In genomic region chr10:26768943-26769342, GRCm38 (mm10) we compare ENCODE assay signal across 34 mouse cellular contexts.
"Had no signal": no experiment of that assay in that cellular context is flagged by ENCODE, and none has a peak within 500 bp of the region (broad histone marks: within the 10 kb centered on the region; RNA-seq: fewer than 3 reads in every experiment).

No protein-coding gene starts in this region.

- H3K27ac ChIP-seq: heart, embryonic 13.5 days; heart, embryonic 15.5 days; hindbrain, embryonic 10.5 days; hindbrain, embryonic 12.5 days; hindbrain, embryonic 13.5 days; hindbrain, embryonic 14.5 days; hindbrain, embryonic 15.5 days; hindbrain, postnatal 0 days; intestine, embryonic 15.5 days; kidney, embryonic 15.5 days; kidney, postnatal 0 days; layer of hippocampus, adult 2 months; left cerebral cortex, adult 2 months had no signal

- H3K9me3 ChIP-seq: heart, embryonic 12.5 days; heart, embryonic 13.5 days; heart, embryonic 15.5 days; hindbrain, embryonic 10.5 days; hindbrain, embryonic 12.5 days; hindbrain, embryonic 13.5 days; hindbrain, embryonic 15.5 days; intestine, embryonic 15.5 days; kidney, embryonic 15.5 days had no signal

- DNase-seq: heart, postnatal 10 days; heart, postnatal 14 days; heart, postnatal 36 days; heart, postnatal 4 days; kidney, adult 11 months; kidney, adult 18-20 months; kidney, adult 2 months; kidney, adult 9 months; kidney, postnatal 10 days; kidney, postnatal 14 days; kidney, postnatal 25 days; kidney, postnatal 36 days; kidney, postnatal 4 days; layer of hippocampus, adult 9-11 months; layer of hippocampus, postnatal 36 days had no signal

- H3K9ac ChIP-seq: heart, embryonic 12.5 days; heart, embryonic 13.5 days; heart, embryonic 15.5 days; hindbrain, embryonic 12.5 days; hindbrain, embryonic 13.5 days; hindbrain, embryonic 14.5 days; hindbrain, embryonic 15.5 days; intestine, embryonic 15.5 days; kidney, embryonic 15.5 days had no signal

- ATAC-seq: hindbrain, embryonic 16.5 days; hindbrain, postnatal 0 days; inflammation-experienced regulatory T-cells, adult 6 months; intestine, embryonic 15.5 days; intestine, embryonic 16.5 days; intestine, postnatal 0 days had no signal

- H3K36me3 ChIP-seq: heart, embryonic 12.5 days; heart, embryonic 13.5 days; heart, embryonic 15.5 days; hindbrain, embryonic 10.5 days; hindbrain, embryonic 12.5 days; hindbrain, embryonic 13.5 days; hindbrain, embryonic 15.5 days; intestine, embryonic 15.5 days; kidney, embryonic 15.5 days had no signal

- H3K27me3 ChIP-seq: heart, embryonic 12.5 days; heart, embryonic 13.5 days; heart, embryonic 15.5 days; hindbrain, embryonic 12.5 days; hindbrain, embryonic 13.5 days; hindbrain, embryonic 15.5 days; intestine, embryonic 15.5 days; kidney, embryonic 15.5 days had no signal

- H3K4me1 ChIP-seq: intestine, embryonic 15.5 days had no signal

- H3K4me2 ChIP-seq: heart, embryonic 11.5 days; heart, embryonic 12.5 days; heart, embryonic 13.5 days; heart, embryonic 15.5 days; hindbrain, embryonic 12.5 days; hindbrain, embryonic 13.5 days; hindbrain, embryonic 14.5 days; hindbrain, embryonic 15.5 days; intestine, embryonic 15.5 days; kidney, embryonic 15.5 days had no signal

- H3K4me3 ChIP-seq: heart, embryonic 12.5 days; heart, embryonic 13.5 days; heart, embryonic 15.5 days; hindbrain, embryonic 10.5 days; hindbrain, embryonic 12.5 days; hindbrain, embryonic 13.5 days; hindbrain, embryonic 15.5 days; intestine, embryonic 15.5 days; kidney, embryonic 15.5 days; layer of hippocampus, adult 2 months; left cerebral cortex, adult 2 months had no signal
